Mouse (Mus musculus) erythroid progenitor cell, adult 5-6 weeks (primary cell): Measurements from ENCODE around the gene Nudc. TPM values are rescaled to one million over a fixed set of nuclear protein-coding genes. Genes with fewer than 3 reads are reported as not detected.

Experiments used
- ATAC-seq: replicated peaks from 2 replicates; pipeline ENCODE4 v1.8.0; 2016; ENCODE audit warnings: moderate number of reproducible peaks, mild to moderate bottlenecking, moderate TSS enrichment, inconsistent platforms; ENCODE audit not compliant: poor library complexity, low FRiP score, severe bottlenecking
- total RNA-seq, 2 experiments: library from RNA; stranded (forward) in 1 of 2; stranded (reverse) in 1 of 2; fragments of 150-400 nt in 1 of 2; fragments of 186-747, 209-891 nt in 1 of 2; gene quantifications; 2 replicates each; pipeline versions ENCODE4 v1.2.3 to v1.2.4; 2015 to 2017; ENCODE audit warnings: low replicate concordance in 2 of 2

Nudc gene
- total RNA-seq (2015; ENCODE audit: low replicate concordance) (57.3 and 70.0 TPM in 2 replicates), total RNA-seq (2017; ENCODE audit: low replicate concordance) (55.3 and 88.5 TPM in 2 replicates)

GRCm38 (mm10) chr4:133545272-133546231, at the start of gene Nudc:
TSS of gene Nudc (minus strand) at chr4:133545996.
- ATAC-seq = peak; percentile 100

GRCm38 (mm10) chr4:133595538-133595937, 49.7 kb upstream of the Nudc start:
- no peak for ATAC-seq

- ATAC-seq = peak; percentile 75
Measured at GRCm38 (mm10) chr4:133592570-133592969, 46.8 kb upstream of the Nudc start.

GRCm38 (mm10) chr4:133584059-133584951, 38.5 kb upstream of the Nudc start, which contains the start of gene Gpn2:
TSS of gene Gpn2 (plus strand) at chr4:133584362.
- peak; percentile 90 for ATAC-seq

- ATAC-seq = 0 out of 2 replicates have a peak, but pooled peaks have one; percentile 7
Measured at GRCm38 (mm10) chr4:133583690-133584058, 37.9 kb upstream of the Nudc start.

- no peak for ATAC-seq
Measured at GRCm38 (mm10) chr4:133577983-133578382, 32.2 kb upstream of the Nudc start.

GRCm38 (mm10) chr4:133574843-133575202, 29.0 kb upstream of the Nudc start:
- ATAC-seq = no peak; the same call in 1 of the 2 replicates

- ATAC-seq = peak; percentile 97
Measured at GRCm38 (mm10) chr4:133574070-133574842, 28.5 kb upstream of the Nudc start, which contains the start of gene Gpatch3. TSS of gene Gpatch3 (plus strand) at chr4:133574745.

- no peak for ATAC-seq
Measured at GRCm38 (mm10) chr4:133570066-133570466, 24.3 kb upstream of the Nudc start.

- no peak for ATAC-seq
Measured at GRCm38 (mm10) chr4:133569291-133570065, 23.7 kb upstream of the Nudc start.

GRCm38 (mm10) chr4:133567251-133567650, 21.5 kb upstream of the Nudc start:
- ATAC-seq = no peak

GRCm38 (mm10) chr4:133563123-133563571, 17.4 kb upstream of the Nudc start:
- ATAC-seq = no peak

GRCm38 (mm10) chr4:133561622-133562021, 15.8 kb upstream of the Nudc start:
- no peak for ATAC-seq

- ATAC-seq = no peak
Measured at GRCm38 (mm10) chr4:133559846-133560245, 14.1 kb upstream of the Nudc start.

GRCm38 (mm10) chr4:133557041-133557717, 11.4 kb upstream of the Nudc start:
- no peak for ATAC-seq

GRCm38 (mm10) chr4:133553448-133554330, 7.9 kb upstream of the Nudc start:
- ATAC-seq = no peak
